9 mouse cellular contexts compared by ENCODE assay signal in genomic region chr5:111180091-111181053, GRCm38 (mm10).
DNase-seq lines count a peak whose midpoint lies in the region; ATAC-seq and TF ChIP-seq lines count a peak whose summit lies in the region.
"Had no signal": no experiment of that assay in that cellular context is flagged by ENCODE, and none has a peak within 500 bp of the region (broad histone marks: within the 10 kb centered on the region; RNA-seq: fewer than 3 reads in every experiment).

No protein-coding gene starts in this region.

- H3K9ac ChIP-seq in lung, embryonic 14.5 days: no peak overlapping the region
- H3K9ac ChIP-seq in hindbrain, embryonic 12.5 days: 0 out of 2 replicates have a peak overlapping the region, but pooled peaks have one; percentile 32
- 0 out of 2 replicates have a peak overlapping the region, but pooled peaks have one; percentile 13 for H3K9ac ChIP-seq in stomach, postnatal 0 days (ENCODE audit: low read length)
- H3K9ac ChIP-seq: embryonic facial prominence, embryonic 12.5 days had no signal

- H3K4me1 ChIP-seq in lung, embryonic 14.5 days (ENCODE audit: insufficient read depth): peaks cover 10% of the 10 kb centered on the region
- peaks cover 74% of the 10 kb centered on the region for H3K4me1 ChIP-seq in hindbrain, embryonic 12.5 days
- peaks cover 4% of the 10 kb centered on the region; the same call in 1 of the 2 replicates for H3K4me1 ChIP-seq in stomach, postnatal 0 days (replicated peaks; ENCODE audit: control insufficient read depth, insufficient read depth)

- no peak for TF ChIP-seq EP300 in stomach, postnatal 0 days (optimal IDR thresholded peaks at IDR 0.05)

- peaks cover 4% of the 10 kb centered on the region; the same call in 1 of the 2 replicates for H3K36me3 ChIP-seq in lung, embryonic 14.5 days (ENCODE audit: insufficient read depth)
- peaks cover 9% of the 10 kb centered on the region; the same call in 1 of the 2 replicates for H3K36me3 ChIP-seq in hindbrain, embryonic 12.5 days
- H3K36me3 ChIP-seq in stomach, postnatal 0 days (ENCODE audit: control insufficient read depth, insufficient read depth, low read length): no peaks in the 10 kb centered on the region

- no peak overlapping the region for H3K27ac ChIP-seq in lung, embryonic 14.5 days (ENCODE audit: low read depth)
- H3K27ac ChIP-seq in hindbrain, embryonic 12.5 days: peak overlapping the region; percentile 83
- no peak overlapping the region for H3K27ac ChIP-seq in stomach, postnatal 0 days (replicated peaks)

- H3K27me3 ChIP-seq in lung, embryonic 14.5 days (ENCODE audit: insufficient read depth, low read length): no peaks in the 10 kb centered on the region
- no peaks in the 10 kb centered on the region for H3K27me3 ChIP-seq in hindbrain, embryonic 12.5 days
- H3K27me3 ChIP-seq in stomach, postnatal 0 days (ENCODE audit: control insufficient read depth, insufficient read depth, low read length): no peaks in the 10 kb centered on the region
- H3K27me3 ChIP-seq: embryonic facial prominence, embryonic 12.5 days had no signal

- 0 out of 2 replicates have a peak overlapping the region, but pooled peaks have one; percentile 18 for H3K4me2 ChIP-seq in lung, embryonic 14.5 days
- H3K4me2 ChIP-seq in hindbrain, embryonic 12.5 days (replicated peaks): no peak overlapping the region
- peak overlapping the region; percentile 12 for H3K4me2 ChIP-seq in stomach, postnatal 0 days (replicated peaks; ENCODE audit: low read depth)
- H3K4me2 ChIP-seq: embryonic facial prominence, embryonic 12.5 days had no signal

- ATAC-seq in lung, embryonic 14.5 days (ENCODE audit: insufficient read depth): peak; percentile 40; the same call in 1 of the 2 replicates
- ATAC-seq in hindbrain, embryonic 12.5 days (ENCODE audit: low FRiP score): no peak
- peak; percentile 59; the same call in 1 of the 2 replicates for ATAC-seq in stomach, postnatal 0 days (ENCODE audit: low FRiP score, low TSS enrichment)

- H3K9me3 ChIP-seq in lung, embryonic 14.5 days (ENCODE audit: low read depth, low read length): no peaks in the 10 kb centered on the region
- H3K9me3 ChIP-seq in hindbrain, embryonic 12.5 days (replicated peaks): no peaks in the 10 kb centered on the region
- no peaks in the 10 kb centered on the region for H3K9me3 ChIP-seq in stomach, postnatal 0 days (ENCODE audit: control insufficient read depth, low read length)
- H3K9me3 ChIP-seq: embryonic facial prominence, embryonic 12.5 days had no signal

- no peak overlapping the region for H3K4me3 ChIP-seq in lung, embryonic 14.5 days (ENCODE audit: low read depth, low read length)
- no peak overlapping the region for H3K4me3 ChIP-seq in hindbrain, embryonic 12.5 days
- no peak overlapping the region for H3K4me3 ChIP-seq in stomach, postnatal 0 days (ENCODE audit: low read depth, low read length)
- H3K4me3 ChIP-seq: embryonic facial prominence, embryonic 12.5 days had no signal

- WGBS in lung, embryonic 14.5 days: 48% methylated on average over 25 of the region's 25 CpGs
- 64% methylated on average over 25 of the region's 25 CpGs for WGBS in hindbrain, embryonic 12.5 days
- WGBS in stomach, postnatal 0 days: 37% methylated on average over 25 of the region's 25 CpGs

- TF ChIP-seq CTCF in lung, embryonic 14.5 days (IDR thresholded peaks at IDR 0.05; ENCODE audit: low read depth): no peak
- no peak for TF ChIP-seq CTCF in stomach, postnatal 0 days (IDR thresholded peaks at IDR 0.05; ENCODE audit: low read depth)

- peak; percentile 35 for DNase-seq in lung, embryonic 14.5 days
- DNase-seq in lung, postnatal 14 days: no peak
- peak; percentile 29 for DNase-seq in lung, postnatal 25 days (ENCODE audit: low spot score)
- DNase-seq in stomach, postnatal 0 days (ENCODE audit: low spot score): peak; percentile 61
- no peak for DNase-seq in ovary, postnatal 36 days (ENCODE audit: low spot score)
- DNase-seq in right cerebral cortex, postnatal 14 days: no peak
- DNase-seq: heart, adult 18-20 months had no signal

Comparison
In these comparisons a context has a peak if more than half of its experiments do, and no peak if none do; other contexts are left out.
1. DNase-seq: peak in lung, embryonic 14.5 days (single experiment), lung, postnatal 25 days (single experiment) and stomach, postnatal 0 days (single experiment); none in lung, postnatal 14 days (single experiment), ovary, postnatal 36 days (single experiment) and right cerebral cortex, postnatal 14 days (single experiment).